Mouse (Mus musculus) gastrocnemius, adult 2 months (tissue): ENCODE results near the gene Smim24. TPM values are rescaled to one million over a fixed set of nuclear protein-coding genes. Genes with fewer than 3 reads are reported as not detected.

Source experiments
- DNase-seq: peaks from one replicate; pipeline ENCODE4 v3.0.0; 2022
- H3K27ac ChIP-seq: fragments of 200-600 bp; 2 replicates; pipeline ENCODE4 v1.8.1; 2022; ENCODE audit warnings: mild to moderate bottlenecking
- H3K4me3 ChIP-seq: fragments of 200-600 bp; 2 replicates; pipeline ENCODE4 v1.8.1; 2022; ENCODE audit warnings: mild to moderate bottlenecking, moderate library complexity
- CTCF ChIP-seq: fragments of 200-600 bp; IDR thresholded peaks from 2 replicates; pipeline ENCODE4 v1.8.1; 2022; ENCODE audit warnings: antibody characterized with exemption, mild to moderate bottlenecking, moderate library complexity
- intact Hi-C: fragments of 180-260 bp; cut with DNase I; formaldehyde crosslinking; loops from one replicate; pipeline ENCODE4 v1.15.1; 2025
- microRNA-seq: library from miRNA; unstranded; fragments of <30 nt; microRNA quantifications from one replicate; pipeline ENCODE4 v1.2.0, GENCODE M21; 2021
- total RNA-seq, 2 experiments: library from RNA; stranded (reverse); gene quantifications; 2 replicates each; pipeline ENCODE4 v1.2.3; 2021

Gene Smim24
- total RNA-seq, 2 experiments from 2014 or later, result not detected

- peak; percentile 52 for DNase-seq
- peak overlapping the region; percentile 95 for H3K4me3 ChIP-seq
- intact Hi-C loops, result no loop called here
- peak overlapping the region; percentile 97 for H3K27ac ChIP-seq
- TF ChIP-seq CTCF, result no peak
Measured at GRCm38 (mm10) chr10:81431526-81432168, 38.8 kb downstream of the Smim24 start.

GRCm38 (mm10) chr10:81432169-81432867 lies 39.5 kb downstream of the Smim24 start:
- no peak for DNase-seq
- intact Hi-C loops, result no loop called here
- Histone ChIP-seq H3K4me3 (peak overlapping the region; percentile 52), H3K27ac (peak overlapping the region; percentile 96)
- no peak for TF ChIP-seq CTCF

- intact Hi-C loops, result no loop called here
- TF ChIP-seq CTCF, result no peak
- peak overlapping the region; percentile 96 for H3K27ac ChIP-seq
Measured at GRCm38 (mm10) chr10:81432868-81433262, 40.0 kb downstream of the Smim24 start.

GRCm38 (mm10) chr10:81433541-81434289 lies 40.9 kb downstream of the Smim24 start:
- peak overlapping the region; percentile 96 for H3K27ac ChIP-seq
- intact Hi-C loops, result loop anchor here (2.0 kb wide), 1 partner anchor 25 kb away; no protein-coding TSS in a partner anchor
- DNase-seq, result peak; percentile 85
- peak; percentile 60 for TF ChIP-seq CTCF
- H3K4me3 ChIP-seq, result peak overlapping the region; percentile 68

More at GRCm38 (mm10) chr10:81432868-81433262, 40.0 kb downstream of the Smim24 start:
- DNase-seq, result peak; percentile 95
- H3K4me3 ChIP-seq, result peak overlapping the region; percentile 68

- H3K4me3 ChIP-seq, result peak overlapping the region; percentile 68
- peak overlapping the region; percentile 96 for H3K27ac ChIP-seq
- peak; percentile 42 for DNase-seq
- intact Hi-C loops, result loop anchor here (2.0 kb wide), 1 partner anchor 26 kb away; no protein-coding TSS in a partner anchor
- no peak for TF ChIP-seq CTCF
Measured at GRCm38 (mm10) chr10:81434361-81435263, 41.8 kb downstream of the Smim24 start.

GRCm38 (mm10) chr10:81435436-81435835 lies 42.6 kb downstream of the Smim24 start:
- H3K4me3 ChIP-seq, result peak overlapping the region; percentile 16; the same call in 1 of the 2 replicates
- intact Hi-C loops, result loop anchor here (2.0 kb wide), 1 partner anchor 27 kb away; no protein-coding TSS in a partner anchor
- DNase-seq, result peak; percentile 91
- H3K27ac ChIP-seq, result peak overlapping the region; percentile 96
- TF ChIP-seq CTCF, result no peak

GRCm38 (mm10) chr10:81441019-81441418 lies 48.2 kb downstream of the Smim24 start:
- no peak for DNase-seq
- no peak overlapping the region for H3K4me3 ChIP-seq
- intact Hi-C loops, result no loop called here
- peak; percentile 68 for TF ChIP-seq CTCF
- H3K27ac ChIP-seq, result no peak overlapping the region

Small RNA genes within 50 kb of the gene (microRNA-seq; reads per million reads assigned to microRNA genes)
- gene Mir1191b (not detected), gene Mir6913 (not detected)

Other genes starting within 250 kb of the Smim24 start
- 10 to 100 TPM; 15.7 to 16.2 TPM for gene Pias4, start 225.1 kb upstream of the Smim24 start, total RNA-seq
- 1,000 to 10,000 TPM; 1,128 to 1,335 TPM for gene Eef2, start 216.4 kb upstream of the Smim24 start, total RNA-seq
- gene Dapk3, start 210.0 kb upstream of the Smim24 start, total RNA-seq, result 10 to 100 TPM; 22.1 to 24.9 TPM
- gene 4930442H23Rik, start 209.2 kb upstream of the Smim24 start, total RNA-seq, result not detected
- 10 to 100 TPM; 59.7 to 72.8 TPM for gene Nmrk2, start 191.0 kb upstream of the Smim24 start, total RNA-seq
- not detected for gene Atcay, start 162.2 kb upstream of the Smim24 start, total RNA-seq
- gene Zfr2, start 159.9 kb upstream of the Smim24 start, total RNA-seq, result 1 to 10 TPM; 1.8 to 2.7 TPM
- gene Matk, start 140.1 kb upstream of the Smim24 start, total RNA-seq, result under 1 TPM; 0.15 to 0.31 TPM
- 100 to 1,000 TPM; 103 to 112 TPM for gene Mrpl54, start 126.1 kb upstream of the Smim24 start, total RNA-seq
- 100 to 1,000 TPM; 110 to 119 TPM for gene Apba3, start 126.1 kb upstream of the Smim24 start, total RNA-seq
- not detected for gene Tjp3, start 101.5 kb upstream of the Smim24 start, total RNA-seq
- gene Pip5k1c, start 100.1 kb upstream of the Smim24 start, total RNA-seq, result 10 to 100 TPM; 20.7 to 25.0 TPM
- 10 to 100 TPM in 1 of 2 experiments, 1 to 10 TPM in 1; 8.5 to 11.5 TPM for gene Cactin, start 71.9 kb upstream of the Smim24 start, total RNA-seq
- under 1 TPM; 0.43 to 0.75 TPM for gene Tbxa2r, start 64.3 kb upstream of the Smim24 start, total RNA-seq
- 1 to 10 TPM in 1 of 2 experiments, under 1 TPM in 1; 0.69 to 1.3 TPM for gene Gipc3, start 49.8 kb upstream of the Smim24 start, total RNA-seq
- gene Hmg20b, start 42.6 kb upstream of the Smim24 start, total RNA-seq, result 10 to 100 TPM; 22.9 to 28.2 TPM
- gene Mfsd12, start 35.6 kb upstream of the Smim24 start, total RNA-seq, result 1 to 10 TPM; 2.2 to 3.3 TPM
- 1 to 10 TPM in 1 of 2 experiments, under 1 TPM in 1; 0.89 to 1.2 TPM for gene 4930404N11Rik, start 27.2 kb upstream of the Smim24 start, total RNA-seq
- 10 to 100 TPM; 14.0 to 18.8 TPM for gene Fzr1, start 14.5 kb upstream of the Smim24 start, total RNA-seq
- 10 to 100 TPM; 38.1 to 39.8 TPM for gene Dohh, start 8.6 kb upstream of the Smim24 start, total RNA-seq
- 1 to 10 TPM in 1 of 2 experiments, under 1 TPM in 1; 0.87 to 2.8 TPM for gene Gm48551, start 8.6 kb upstream of the Smim24 start, total RNA-seq
- gene Gm48552, start 4.0 kb upstream of the Smim24 start, total RNA-seq, result 1 to 10 TPM in 1 of 2 experiments, under 1 TPM in 1; 0.84 to 1.0 TPM
- gene Nfic, start 62.6 kb downstream of the Smim24 start, total RNA-seq, result 100 to 1,000 TPM; 207 to 215 TPM
- gene Celf5, start 89.7 kb downstream of the Smim24 start, total RNA-seq, result under 1 TPM in 1 of 2 experiments, not detected in 1; 0.17 TPM
- 10 to 100 TPM; 38.3 to 44.8 TPM for gene Ncln, start 103.3 kb downstream of the Smim24 start, total RNA-seq
- 1 to 10 TPM in 1 of 2 experiments, under 1 TPM in 1; 0.97 to 1.2 TPM for gene S1pr4, start 107.1 kb downstream of the Smim24 start, total RNA-seq
- gene Gna15, start 131.2 kb downstream of the Smim24 start, total RNA-seq, result under 1 TPM; 0.26 to 0.53 TPM
- 10 to 100 TPM; 25.7 to 30.3 TPM for gene Gna11, start 152.1 kb downstream of the Smim24 start, total RNA-seq
- gene Aes, start 166.4 kb downstream of the Smim24 start, total RNA-seq, result 100 to 1,000 TPM; 847 to 871 TPM
- 1 to 10 TPM; 5.6 to 7.3 TPM for gene Tle2, start 181.5 kb downstream of the Smim24 start, total RNA-seq
- gene Tle6, start 208.0 kb downstream of the Smim24 start, total RNA-seq, result 1 to 10 TPM; 5.6 to 6.7 TPM
- 1 to 10 TPM; 2.5 to 3.9 TPM for gene BC025920, start 213.2 kb downstream of the Smim24 start, total RNA-seq
- 1 to 10 TPM; 4.7 to 5.6 TPM for gene Sirt6, start 234.7 kb downstream of the Smim24 start, total RNA-seq
- gene Ankrd24, start 235.5 kb downstream of the Smim24 start, total RNA-seq, result 10 to 100 TPM in 1 of 2 experiments, 1 to 10 TPM in 1; 6.8 to 10.5 TPM